Mouse (Mus musculus): ENCODE measurements at regions not wholly inside any gene's neighbourhood (a gene's known extent, or its start where the extent isn't known, plus 50 kb on each side); places are given as distances from the start of the nearest gene placed in this dataset.

DNA sequence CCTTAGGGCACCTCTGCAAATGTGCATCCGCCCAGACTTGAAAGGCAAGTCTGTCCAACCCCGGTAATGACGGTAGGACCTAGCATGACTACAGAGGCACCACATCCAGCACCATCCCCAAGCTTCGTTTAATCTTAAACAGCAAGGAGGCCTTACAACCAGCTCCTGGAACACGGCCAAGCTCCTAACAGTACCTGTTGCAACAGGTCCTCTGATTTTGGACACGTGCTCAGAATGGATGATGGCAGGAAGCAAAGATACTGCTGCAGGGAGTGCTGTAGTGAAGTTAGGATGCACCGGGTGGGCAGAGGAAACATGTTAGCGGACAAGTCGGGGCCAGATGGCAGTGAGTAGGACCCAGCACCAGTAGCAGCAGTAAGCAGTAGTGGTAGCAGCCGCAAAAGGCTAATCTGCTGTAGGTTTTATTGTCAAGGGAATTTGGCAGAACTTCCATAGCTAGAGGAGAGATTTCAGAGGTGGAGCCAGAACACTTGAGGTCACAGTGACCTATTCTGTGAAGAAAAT is 2813.5 kb upstream of the Gm7489 start:
- Histone ChIP-seq H3K4me3 (ENCODE audit: low read depth, low read length) (no peak overlapping the region), H3K9ac (ENCODE audit: low read depth, poor library complexity, severe bottlenecking) (no peak overlapping the region), H3K27me3 (ENCODE audit: control insufficient read depth, insufficient read depth, low read length, poor library complexity, severe bottlenecking) (no peaks in the 10 kb centered on the region), H3K9me3 (replicated peaks; ENCODE audit: control insufficient read depth, insufficient read depth, low read length, poor library complexity, severe bottlenecking) (no peaks in the 10 kb centered on the region), H3K4me1 (ENCODE audit: control insufficient read depth, insufficient read depth, low read length) (no peaks in the 10 kb centered on the region), H3K36me3 (ENCODE audit: control insufficient read depth, insufficient read depth, low read length, poor library complexity, severe bottlenecking) (no peaks in the 10 kb centered on the region), H3K27ac (ENCODE audit: insufficient read depth, low read length) (no peak overlapping the region)
- TF ChIP-seq CTCF (IDR thresholded peaks at IDR 0.05; ENCODE audit: low read depth, low read length) (no peak), POLR2A (IDR thresholded peaks at IDR 0.05; ENCODE audit: insufficient read depth, low read length) (no peak), EP300 (IDR thresholded peaks at IDR 0.05; ENCODE audit: insufficient read depth, low read depth, low read length) (no peak)

GRCm38 (mm10) chr15:51073678-51074077 is 2811.0 kb upstream of the Gm7489 start:
- no peaks in the 10 kb centered on the region for H3K27me3 ChIP-seq (ENCODE audit: control insufficient read depth, insufficient read depth, low read length, poor library complexity, severe bottlenecking)
- H3K4me3 ChIP-seq (ENCODE audit: low read depth, low read length) = no peak overlapping the region
- no peaks in the 10 kb centered on the region for H3K9me3 ChIP-seq (replicated peaks; ENCODE audit: control insufficient read depth, insufficient read depth, low read length, poor library complexity, severe bottlenecking)
- H3K27ac ChIP-seq (ENCODE audit: insufficient read depth, low read length) = no peak overlapping the region
- no peaks in the 10 kb centered on the region for H3K4me1 ChIP-seq (ENCODE audit: control insufficient read depth, insufficient read depth, low read length)
- no peaks in the 10 kb centered on the region for H3K36me3 ChIP-seq (ENCODE audit: control insufficient read depth, insufficient read depth, low read length, poor library complexity, severe bottlenecking)
- no peak overlapping the region for H3K9ac ChIP-seq (ENCODE audit: low read depth, poor library complexity, severe bottlenecking)
- TF ChIP-seq POLR2A (IDR thresholded peaks at IDR 0.05; ENCODE audit: insufficient read depth, low read length) (no peak), EP300 (IDR thresholded peaks at IDR 0.05; ENCODE audit: insufficient read depth, low read depth, low read length) (no peak), CTCF (IDR thresholded peaks at IDR 0.05; ENCODE audit: low read depth, low read length) (no peak)

- no peaks in the 10 kb centered on the region for H3K4me1 ChIP-seq (ENCODE audit: control insufficient read depth, insufficient read depth, low read length)
- no peak for TF ChIP-seq CTCF (IDR thresholded peaks at IDR 0.05; ENCODE audit: low read depth, low read length)
- TF ChIP-seq POLR2A (IDR thresholded peaks at IDR 0.05; ENCODE audit: insufficient read depth, low read length) = no peak
- no peak for TF ChIP-seq EP300 (IDR thresholded peaks at IDR 0.05; ENCODE audit: insufficient read depth, low read depth, low read length)
- H3K9ac ChIP-seq (ENCODE audit: low read depth, poor library complexity, severe bottlenecking) = no peak overlapping the region
- no peaks in the 10 kb centered on the region for H3K9me3 ChIP-seq (replicated peaks; ENCODE audit: control insufficient read depth, insufficient read depth, low read length, poor library complexity, severe bottlenecking)
- no peak overlapping the region for H3K27ac ChIP-seq (ENCODE audit: insufficient read depth, low read length)
- H3K36me3 ChIP-seq (ENCODE audit: control insufficient read depth, insufficient read depth, low read length, poor library complexity, severe bottlenecking) = no peaks in the 10 kb centered on the region
- no peak overlapping the region for H3K4me3 ChIP-seq (ENCODE audit: low read depth, low read length)
- no peaks in the 10 kb centered on the region for H3K27me3 ChIP-seq (ENCODE audit: control insufficient read depth, insufficient read depth, low read length, poor library complexity, severe bottlenecking)
These were observed 2810.5 kb upstream of the Gm7489 start for GRCm38 (mm10) chr15:51074196-51074595.

DNA sequence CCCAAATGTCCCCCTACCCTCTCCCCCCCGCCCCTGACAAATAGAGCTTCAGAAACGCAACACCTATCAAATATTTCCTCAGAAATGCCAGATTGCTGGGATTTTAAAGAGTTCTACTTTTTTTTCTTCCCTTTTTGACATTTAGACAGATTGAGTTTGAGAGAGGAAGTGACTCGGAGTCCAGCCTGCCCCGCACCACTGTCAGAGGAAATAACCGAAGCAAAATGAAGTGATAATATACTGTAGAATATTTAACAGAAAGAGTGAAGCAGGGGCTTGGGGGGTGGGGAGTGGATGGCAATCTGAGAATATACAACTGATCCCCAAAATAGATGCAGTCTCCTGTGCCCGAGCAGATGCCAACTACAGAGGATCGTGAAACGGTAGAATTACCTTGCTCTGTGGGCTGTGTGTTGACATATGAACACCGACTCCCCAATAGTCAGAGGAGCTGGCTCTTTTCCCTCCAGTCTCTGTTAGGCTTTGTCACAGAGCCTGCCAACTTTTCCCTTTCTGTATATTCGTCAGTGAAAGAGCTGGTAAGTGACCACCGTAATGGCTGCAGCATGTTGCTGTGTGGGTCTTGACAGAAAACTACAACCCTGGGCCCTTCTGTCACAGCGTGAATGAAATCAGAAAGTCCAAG is 2800.9 kb upstream of the Gm7489 start:
- H3K27ac ChIP-seq (ENCODE audit: insufficient read depth, low read length) = no peak overlapping the region
- no peaks in the 10 kb centered on the region for H3K4me1 ChIP-seq (ENCODE audit: control insufficient read depth, insufficient read depth, low read length)
- no peak overlapping the region for H3K4me3 ChIP-seq (ENCODE audit: low read depth, low read length)
- no peaks in the 10 kb centered on the region for H3K9me3 ChIP-seq (replicated peaks; ENCODE audit: control insufficient read depth, insufficient read depth, low read length, poor library complexity, severe bottlenecking)
- H3K9ac ChIP-seq (ENCODE audit: low read depth, poor library complexity, severe bottlenecking) = no peak overlapping the region
- TF ChIP-seq POLR2A (IDR thresholded peaks at IDR 0.05; ENCODE audit: insufficient read depth, low read length) (no peak), CTCF (IDR thresholded peaks at IDR 0.05; ENCODE audit: low read depth, low read length) (no peak), EP300 (IDR thresholded peaks at IDR 0.05; ENCODE audit: insufficient read depth, low read depth, low read length) (no peak)
- no peaks in the 10 kb centered on the region for H3K36me3 ChIP-seq (ENCODE audit: control insufficient read depth, insufficient read depth, low read length, poor library complexity, severe bottlenecking)
- no peaks in the 10 kb centered on the region; the same call in 1 of the 2 replicates for H3K27me3 ChIP-seq (ENCODE audit: control insufficient read depth, insufficient read depth, low read length, poor library complexity, severe bottlenecking)

DNA sequence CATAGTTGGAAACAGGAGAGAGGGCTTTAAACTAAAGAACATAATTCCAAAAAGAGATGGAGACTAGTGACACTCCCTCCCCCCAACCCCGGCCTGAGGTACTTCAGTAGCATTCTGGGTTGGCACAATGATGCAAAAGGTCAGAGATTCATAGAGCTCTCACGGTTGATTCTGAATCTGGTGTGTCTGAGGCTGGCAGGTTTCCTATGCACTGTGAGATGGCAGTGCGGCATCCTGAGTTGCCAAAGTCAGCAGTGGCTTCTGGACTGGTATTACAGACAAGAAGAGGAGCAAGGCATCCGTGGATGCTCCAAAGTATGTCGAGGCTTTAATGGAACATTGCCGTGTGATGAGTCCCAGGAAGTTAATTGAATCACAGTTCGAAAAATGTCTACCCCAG is 2791.8 kb upstream of the Gm7489 start:
- Histone ChIP-seq H3K27ac (ENCODE audit: insufficient read depth, low read length) (no peak overlapping the region), H3K36me3 (ENCODE audit: control insufficient read depth, insufficient read depth, low read length, poor library complexity, severe bottlenecking) (no peaks in the 10 kb centered on the region), H3K27me3 (ENCODE audit: control insufficient read depth, insufficient read depth, low read length, poor library complexity, severe bottlenecking) (no peaks in the 10 kb centered on the region), H3K9me3 (replicated peaks; ENCODE audit: control insufficient read depth, insufficient read depth, low read length, poor library complexity, severe bottlenecking) (no peaks in the 10 kb centered on the region), H3K4me3 (ENCODE audit: low read depth, low read length) (no peak overlapping the region), H3K9ac (ENCODE audit: low read depth, poor library complexity, severe bottlenecking) (no peak overlapping the region), H3K4me1 (ENCODE audit: control insufficient read depth, insufficient read depth, low read length) (no peaks in the 10 kb centered on the region)
- TF ChIP-seq CTCF (IDR thresholded peaks at IDR 0.05; ENCODE audit: low read depth, low read length) (no peak), POLR2A (IDR thresholded peaks at IDR 0.05; ENCODE audit: insufficient read depth, low read length) (no peak), EP300 (IDR thresholded peaks at IDR 0.05; ENCODE audit: insufficient read depth, low read depth, low read length) (no peak)

DNA sequence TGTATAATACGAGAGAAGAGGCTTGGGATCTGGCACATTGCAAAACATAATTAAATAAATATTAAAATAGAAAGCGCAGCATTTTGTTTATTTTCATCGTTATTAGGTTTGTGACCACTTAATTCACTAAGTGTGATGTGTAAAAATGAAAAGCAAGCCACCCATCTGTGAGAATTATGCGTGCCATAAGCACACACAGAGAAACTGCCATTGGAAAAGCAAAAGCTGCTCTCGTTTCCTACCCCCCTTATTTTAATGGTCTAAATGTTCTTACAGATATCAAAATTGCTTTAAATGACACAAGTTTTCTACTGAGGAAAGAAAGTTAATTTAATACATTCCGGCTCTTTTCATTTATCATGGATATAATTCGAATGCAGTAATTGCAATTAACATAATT is 2780.8 kb upstream of the Gm7489 start:
- Histone ChIP-seq H3K36me3 (ENCODE audit: control insufficient read depth, insufficient read depth, low read length, poor library complexity, severe bottlenecking) (no peaks in the 10 kb centered on the region), H3K9me3 (replicated peaks; ENCODE audit: control insufficient read depth, insufficient read depth, low read length, poor library complexity, severe bottlenecking) (no peaks in the 10 kb centered on the region), H3K27me3 (ENCODE audit: control insufficient read depth, insufficient read depth, low read length, poor library complexity, severe bottlenecking) (no peaks in the 10 kb centered on the region), H3K27ac (ENCODE audit: insufficient read depth, low read length) (no peak overlapping the region), H3K9ac (ENCODE audit: low read depth, poor library complexity, severe bottlenecking) (no peak overlapping the region), H3K4me1 (ENCODE audit: control insufficient read depth, insufficient read depth, low read length) (no peaks in the 10 kb centered on the region), H3K4me3 (ENCODE audit: low read depth, low read length) (no peak overlapping the region)
- TF ChIP-seq CTCF (IDR thresholded peaks at IDR 0.05; ENCODE audit: low read depth, low read length) (no peak), POLR2A (IDR thresholded peaks at IDR 0.05; ENCODE audit: insufficient read depth, low read length) (no peak), EP300 (IDR thresholded peaks at IDR 0.05; ENCODE audit: insufficient read depth, low read depth, low read length) (no peak)

Data from ES-Bruce4 (cell line).